Mouse (Mus musculus) heart, postnatal 0 days (tissue): ENCODE measurements around the gene Ten1. TPM values are rescaled to one million over a fixed set of nuclear protein-coding genes. Genes with fewer than 3 reads are reported as not detected.

ENCODE experiments used
- ATAC-seq: fragments of 200-750 bp; cut with Nextera tagmentation; 2 replicates; pipeline ENCODE4 v1.8.0; 2017; ENCODE audit warnings: low read depth, moderate number of reproducible peaks, moderate library complexity; ENCODE audit not compliant: insufficient read depth
- DNase-seq: peaks from one replicate; pipeline ENCODE4 v3.0.0-alpha.2; 2016; ENCODE audit warnings: low spot score
- H3K27ac ChIP-seq: fragments of 300-500 bp; sonication (generic); 2 replicates; pipeline ENCODE4 v1.5.1; 2014; ENCODE audit warnings: low read depth, mild to moderate bottlenecking
- H3K27me3 ChIP-seq: fragments of 300-500 bp; sonication (generic); 2 replicates; pipeline ENCODE4 v1.6.1; 2014; ENCODE audit warnings: low read length, mixed read lengths; ENCODE audit not compliant: control insufficient read depth, insufficient read depth
- H3K36me3 ChIP-seq: fragments of 300-500 bp; sonication (generic); replicated peaks from 2 replicates; pipeline ENCODE4 v1.6.1; 2014; ENCODE audit warnings: low read length, mixed read lengths; ENCODE audit not compliant: control insufficient read depth, insufficient read depth
- H3K4me1 ChIP-seq: fragments of 300-500 bp; sonication (generic); 2 replicates; pipeline ENCODE4 v1.6.1; 2014; ENCODE audit warnings: antibody characterized with exemption; ENCODE audit not compliant: control insufficient read depth, insufficient read depth
- H3K4me2 ChIP-seq: fragments of 300-500 bp; sonication (generic); 2 replicates; pipeline ENCODE4 v1.6.1; 2014; ENCODE audit warnings: low read depth, mild to moderate bottlenecking, low read length, moderate library complexity
- H3K4me3 ChIP-seq: fragments of 300-500 bp; sonication (generic); 2 replicates; pipeline ENCODE4 v1.5.1; 2014; ENCODE audit warnings: low read depth, low read length
- H3K9ac ChIP-seq: fragments of 300-500 bp; sonication (generic); replicated peaks from 2 replicates; pipeline ENCODE4 v1.6.1; 2014; ENCODE audit warnings: low read depth, low read length, mixed read lengths
- H3K9me3 ChIP-seq: fragments of 300-500 bp; sonication (generic); replicated peaks from 2 replicates; pipeline ENCODE4 v1.6.1; 2016; ENCODE audit warnings: low read length; ENCODE audit not compliant: control insufficient read depth
- CTCF ChIP-seq: IDR thresholded peaks from 2 replicates; pipeline ENCODE4 v1.5.1; 2016; ENCODE audit warnings: antibody characterized with exemption, control low read depth, low read depth
- EP300 ChIP-seq: IDR thresholded peaks from 2 replicates; pipeline ENCODE4 v1.6.1; 2016; ENCODE audit warnings: antibody characterized with exemption, low read depth
- WGBS: fragments of 180-500 bp; shearing (Covaris S2); extraction: QIAGEN DNeasy Blood & Tissue Kit; methylation state at CpG from one replicate; pipeline ENCODE4 v1.1.7; 2014; 5-methylcytosine and 5-hydroxymethylcytosine counted together
- polyA plus RNA-seq: library from polyadenylated mRNA; unstranded; fragments of >200 nt; fragmentation: Nextera tagmentation; extraction: Ambion mirVana; gene quantifications from 2 replicates; pipeline ENCODE4 v1.2.1, GENCODE M21; 2015
- total RNA-seq: library from RNA; depleted of rRNA; stranded (reverse); fragments of >200 nt; gene quantifications from 2 replicates; pipeline ENCODE4 v1.2.3, GENCODE M21; 2014; ENCODE audit warnings: low replicate concordance

Ten1 gene
- total and polyA plus RNA-seq, 2 experiments from 2014 or later: 58.4 to 68.2 TPM

DNA sequence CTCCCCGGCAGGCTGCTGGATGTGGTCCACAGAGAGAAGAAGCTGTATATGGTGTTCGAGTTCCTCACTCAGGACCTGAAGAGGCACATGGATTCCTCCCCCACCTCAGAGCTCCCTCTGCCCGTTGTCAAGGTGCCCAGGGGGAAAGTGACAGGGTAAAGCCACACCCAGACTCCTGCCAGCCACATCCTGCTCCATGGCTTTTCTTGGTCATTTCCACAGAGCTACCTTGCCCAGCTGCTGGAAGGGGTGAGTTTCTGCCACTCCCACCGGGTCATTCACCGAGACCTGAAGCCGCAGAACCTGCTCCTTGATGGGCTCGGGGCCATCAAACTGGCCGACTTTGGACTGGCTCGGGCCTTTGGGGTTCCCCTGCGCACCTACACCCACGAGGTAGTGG lies 17.9 kb downstream of the Ten1 start:
- Histone ChIP-seq H3K4me1 (peaks cover 18% of the 10 kb centered on the region), H3K27ac (no peak overlapping the region), H3K4me3 (no peak overlapping the region), H3K36me3 (no peaks in the 10 kb centered on the region), H3K9me3 (0 out of 2 replicates have a peak, but pooled peaks cover under 1% of the 10 kb centered on the region), H3K4me2 (no peak overlapping the region), H3K27me3 (peaks cover 11% of the 10 kb centered on the region), H3K9ac (no peak overlapping the region)
- no peak for TF ChIP-seq EP300
- no peak for TF ChIP-seq CTCF
- WGBS: 81% methylated on average over 11 of the region's 11 CpGs
- no peak for DNase-seq
- ATAC-seq: no peak

DNA sequence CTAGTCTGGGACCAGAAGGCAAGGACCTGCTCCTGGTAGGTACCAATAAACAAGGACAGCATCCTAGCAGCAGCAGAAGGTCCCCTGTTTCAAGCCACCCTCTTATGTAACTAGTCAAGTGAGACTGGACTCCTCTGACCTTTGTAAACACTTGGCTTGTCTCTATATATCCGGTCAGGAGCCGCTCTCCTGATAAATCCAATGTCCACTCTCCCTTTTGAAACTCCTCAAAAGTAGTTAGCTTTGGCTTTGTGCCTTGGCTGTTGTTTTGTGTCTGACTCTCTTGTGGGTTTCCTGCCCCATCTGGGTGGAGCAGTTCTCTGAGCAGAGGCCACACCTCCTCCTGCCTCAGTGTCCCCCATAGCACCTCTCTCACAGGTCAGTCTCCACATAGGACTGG lies 19.6 kb downstream of the Ten1 start:
- no peak overlapping the region for H3K9ac ChIP-seq

DNA sequence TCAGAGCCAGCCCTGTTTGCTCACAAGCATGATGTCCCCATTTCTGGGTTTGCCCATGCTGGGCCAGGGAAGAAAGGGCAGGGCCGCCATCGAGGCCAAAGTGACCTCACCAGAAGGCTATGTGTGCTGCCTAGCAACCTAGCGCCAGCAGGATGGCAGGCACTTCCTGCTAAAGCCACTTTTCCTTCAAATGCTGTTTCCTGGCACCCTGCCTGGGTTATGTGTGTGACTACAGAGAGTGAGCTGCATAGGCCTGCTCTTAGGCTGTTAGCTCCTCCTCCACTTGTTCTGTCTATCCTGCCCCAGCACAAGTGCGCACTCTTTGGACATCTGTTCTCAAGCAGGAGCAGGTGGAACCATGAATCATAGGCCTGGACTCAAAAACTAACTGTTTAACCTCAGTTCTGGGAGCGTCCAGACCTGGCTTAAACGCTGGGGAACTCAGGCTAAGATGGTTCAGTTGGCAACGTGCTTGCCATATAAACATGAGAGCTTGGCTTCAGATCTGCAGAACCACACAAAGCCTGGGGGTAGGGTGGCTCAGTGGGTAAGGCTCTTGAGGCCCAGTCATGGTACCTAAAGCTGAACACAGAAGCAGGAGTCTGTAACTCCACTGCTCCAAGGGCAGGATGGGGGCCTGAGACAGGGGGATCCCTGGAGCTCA lies 20.2 kb downstream of the Ten1 start:
- H3K9ac ChIP-seq: no peak overlapping the region
- peak overlapping the region; percentile 76 for H3K27ac ChIP-seq
- ATAC-seq: peak; percentile 90
- H3K9me3 ChIP-seq: 0 out of 2 replicates have a peak, but pooled peaks cover 4% of the 10 kb centered on the region
- no peaks in the 10 kb centered on the region for H3K36me3 ChIP-seq
- H3K4me1 ChIP-seq: peaks cover 23% of the 10 kb centered on the region
- H3K4me2 ChIP-seq: no peak overlapping the region
- WGBS: 27% methylated on average over 7 of the region's 7 CpGs
- TF ChIP-seq EP300 (no peak), CTCF (no peak)
- peak; percentile 96 for DNase-seq
- H3K27me3 ChIP-seq: peaks cover 33% of the 10 kb centered on the region
- H3K4me3 ChIP-seq: no peak overlapping the region

More for the DNA sequence above, 19.6 kb downstream of the Ten1 start:
- peak overlapping the region; percentile 76 for H3K27ac ChIP-seq
- DNase-seq: peak; percentile 56
- H3K4me1 ChIP-seq: peaks cover 23% of the 10 kb centered on the region
- peak; percentile 17; the same call in 1 of the 2 replicates for ATAC-seq
- peaks cover 27% of the 10 kb centered on the region for H3K27me3 ChIP-seq
- TF ChIP-seq EP300 (0 out of 2 replicates have a peak, but pooled peaks have one; percentile 46), CTCF (no peak)
- WGBS: 25% methylated on average over 2 of the region's 2 CpGs
- H3K36me3 ChIP-seq: no peaks in the 10 kb centered on the region
- H3K4me2 ChIP-seq: no peak overlapping the region
- H3K9me3 ChIP-seq: 0 out of 2 replicates have a peak, but pooled peaks cover 4% of the 10 kb centered on the region
- H3K4me3 ChIP-seq: no peak overlapping the region

DNA sequence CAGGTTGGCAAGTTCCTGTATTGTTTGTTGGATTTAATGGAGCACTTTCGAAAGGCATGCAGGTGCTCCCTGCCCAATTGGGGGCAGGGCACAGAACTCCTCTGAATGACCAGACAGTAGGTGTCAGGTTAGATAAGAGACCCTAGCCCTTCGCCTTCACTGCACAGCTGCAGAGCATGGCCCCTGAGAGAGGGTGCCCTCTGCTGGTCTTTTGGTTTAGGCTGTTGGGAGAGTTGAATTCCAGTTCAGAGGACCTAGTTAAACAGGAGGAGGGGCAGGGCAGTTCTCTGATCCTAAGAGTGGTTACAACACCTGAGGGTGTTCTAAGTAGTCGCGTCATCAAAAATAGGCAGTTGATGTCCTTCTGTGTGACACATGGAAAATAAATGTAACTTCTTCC lies 21.2 kb downstream of the Ten1 start:
- Histone ChIP-seq H3K27ac (no peak overlapping the region), H3K4me2 (no peak overlapping the region), H3K9ac (no peak overlapping the region), H3K36me3 (no peaks in the 10 kb centered on the region), H3K9me3 (0 out of 2 replicates have a peak, but pooled peaks cover 4% of the 10 kb centered on the region), H3K4me3 (no peak overlapping the region), H3K4me1 (peaks cover 23% of the 10 kb centered on the region), H3K27me3 (peaks cover 39% of the 10 kb centered on the region)
- 0 out of 2 replicates have a peak, but pooled peaks have one; percentile 10 for ATAC-seq
- WGBS: 20% methylated on average over 4 of the region's 4 CpGs
- peak; percentile 74 for TF ChIP-seq CTCF
- no peak for TF ChIP-seq EP300
- DNase-seq: peak; percentile 72

DNA sequence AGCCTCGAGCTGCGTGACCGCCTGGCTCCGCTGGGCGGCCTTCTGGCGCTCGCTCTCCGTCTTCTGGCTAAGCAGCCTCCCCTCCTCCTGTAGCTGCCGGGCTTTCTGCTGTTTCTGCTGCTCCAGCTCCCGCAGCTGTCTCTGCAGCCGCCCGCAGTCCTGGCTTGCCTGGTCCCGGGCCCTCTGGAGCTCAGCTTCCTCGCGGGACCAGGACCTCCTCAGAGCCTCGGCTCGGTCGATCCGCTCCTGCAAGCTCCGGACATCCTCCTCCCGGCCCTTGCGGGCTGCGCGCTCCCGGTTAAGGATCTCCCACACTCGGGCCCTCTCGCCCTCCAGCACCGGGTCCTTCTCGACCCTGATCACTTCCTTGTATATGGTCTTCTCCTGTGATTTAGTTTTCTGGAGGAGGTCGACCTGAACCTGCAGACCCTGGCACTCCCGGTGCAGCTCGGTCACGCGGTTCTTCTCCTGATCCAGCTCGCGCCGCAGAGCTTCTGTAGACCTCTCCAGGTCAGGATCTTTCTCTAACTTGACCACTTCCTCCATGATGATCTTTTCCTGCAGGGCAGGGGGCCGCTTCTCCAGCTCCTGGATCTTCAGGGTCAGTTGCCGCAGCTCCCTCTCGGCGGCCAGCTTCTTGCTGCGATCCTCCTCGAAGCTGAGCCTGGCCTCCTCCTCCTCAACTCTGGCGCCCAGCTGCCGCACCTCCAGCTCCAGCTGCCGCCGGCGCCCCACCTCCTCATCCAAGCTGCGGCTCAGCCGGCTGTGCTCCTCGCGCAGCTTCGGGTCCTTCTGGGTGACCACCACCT lies 23.5 kb downstream of the Ten1 start:
- WGBS: 9% methylated on average over 53 of the region's 53 CpGs
- Histone ChIP-seq H3K36me3 (no peaks in the 10 kb centered on the region), H3K4me1 (peaks cover 23% of the 10 kb centered on the region), H3K9ac (peak overlapping the region; percentile 37; the same call in 1 of the 2 replicates), H3K9me3 (0 out of 2 replicates have a peak, but pooled peaks cover 4% of the 10 kb centered on the region), H3K27me3 (peaks cover 43% of the 10 kb centered on the region), H3K4me2 (peak overlapping the region; percentile 67), H3K4me3 (peak overlapping the region; percentile 47), H3K27ac (no peak overlapping the region)
- DNase-seq (no peak), ATAC-seq (no peak)
- TF ChIP-seq EP300 (no peak), CTCF (no peak)
